Mouse (Mus musculus): ENCODE data around the gene Shcbp1l. TPM values are rescaled to one million over a fixed set of nuclear protein-coding genes. Genes with fewer than 3 reads are reported as not detected.

The Shcbp1l gene
- polyA plus RNA-seq, 1 experiment = 0.13 TPM

- 15% methylated on average over 12 of the region's 12 CpGs for WGBS
- Histone ChIP-seq H3K4me3 (replicated peaks; ENCODE audit: extremely low read depth, low read depth, low read length) (no peak overlapping the region), H3K4me1 (ENCODE audit: control insufficient read depth, insufficient read depth, low read length) (no peaks in the 10 kb centered on the region; the same call in 1 of the 2 replicates)
- no peak for DNase-seq
- TF ChIP-seq POLR2A (IDR thresholded peaks at IDR 0.05; ENCODE audit: borderline replicate concordance, extremely low read depth, low read depth, low read length) (no peak), CTCF (IDR thresholded peaks at IDR 0.05; ENCODE audit: insufficient read depth, low read length) (no peak)
Observed at GRCm38 (mm10) chr1:153424271-153424670, 691 bp upstream of the Shcbp1l start.

- WGBS = 69% methylated on average over 7 of the region's 7 CpGs
- DNase-seq = no peak
Observed at GRCm38 (mm10) chr1:153431158-153431557, 6.2 kb downstream of the Shcbp1l start.

GRCm38 (mm10) chr1:153431701-153432100, 6.7 kb downstream of the Shcbp1l start:
- no peak for DNase-seq
- WGBS = 59% methylated on average over 10 of the region's 10 CpGs

More at GRCm38 (mm10) chr1:153431158-153431557, 6.2 kb downstream of the Shcbp1l start:
- no peak for TF ChIP-seq CTCF (IDR thresholded peaks at IDR 0.05; ENCODE audit: insufficient read depth, low read length)
- no peak for TF ChIP-seq POLR2A (IDR thresholded peaks at IDR 0.05; ENCODE audit: borderline replicate concordance, extremely low read depth, low read depth, low read length)
- H3K4me3 ChIP-seq (replicated peaks; ENCODE audit: extremely low read depth, low read depth, low read length) = no peak overlapping the region
- H3K4me1 ChIP-seq (ENCODE audit: control insufficient read depth, insufficient read depth, low read length) = no peaks in the 10 kb centered on the region

GRCm38 (mm10) chr1:153432329-153432728, 7.4 kb downstream of the Shcbp1l start:
- Histone ChIP-seq H3K4me1 (ENCODE audit: control insufficient read depth, insufficient read depth, low read length) (no peaks in the 10 kb centered on the region), H3K4me3 (replicated peaks; ENCODE audit: extremely low read depth, low read depth, low read length) (no peak overlapping the region)
- 96% methylated on average over 2 of the region's 2 CpGs for WGBS
- DNase-seq = no peak
- TF ChIP-seq POLR2A (IDR thresholded peaks at IDR 0.05; ENCODE audit: borderline replicate concordance, extremely low read depth, low read depth, low read length) (no peak), CTCF (IDR thresholded peaks at IDR 0.05; ENCODE audit: insufficient read depth, low read length) (no peak)

More at GRCm38 (mm10) chr1:153431701-153432100, 6.7 kb downstream of the Shcbp1l start:
- Histone ChIP-seq H3K4me1 (ENCODE audit: control insufficient read depth, insufficient read depth, low read length) (no peaks in the 10 kb centered on the region), H3K4me3 (replicated peaks; ENCODE audit: extremely low read depth, low read depth, low read length) (no peak overlapping the region)
- TF ChIP-seq POLR2A (IDR thresholded peaks at IDR 0.05; ENCODE audit: borderline replicate concordance, extremely low read depth, low read depth, low read length) (no peak), CTCF (IDR thresholded peaks at IDR 0.05; ENCODE audit: insufficient read depth, low read length) (no peak)

- no peak for DNase-seq
- TF ChIP-seq CTCF (IDR thresholded peaks at IDR 0.05; ENCODE audit: insufficient read depth, low read length) (no peak), POLR2A (IDR thresholded peaks at IDR 0.05; ENCODE audit: borderline replicate concordance, extremely low read depth, low read depth, low read length) (no peak)
- Histone ChIP-seq H3K4me3 (replicated peaks; ENCODE audit: extremely low read depth, low read depth, low read length) (no peak overlapping the region), H3K4me1 (ENCODE audit: control insufficient read depth, insufficient read depth, low read length) (no peaks in the 10 kb centered on the region)
- WGBS = 77% methylated on average over 5 of the region's 5 CpGs
Observed at GRCm38 (mm10) chr1:153433851-153434589, 9.1 kb downstream of the Shcbp1l start.

- no peak for TF ChIP-seq CTCF (IDR thresholded peaks at IDR 0.05; ENCODE audit: insufficient read depth, low read length)
- TF ChIP-seq POLR2A (IDR thresholded peaks at IDR 0.05; ENCODE audit: borderline replicate concordance, extremely low read depth, low read depth, low read length) = no peak
- WGBS = 88% methylated on average over 11 of the region's 11 CpGs
- Histone ChIP-seq H3K4me1 (ENCODE audit: control insufficient read depth, insufficient read depth, low read length) (no peaks in the 10 kb centered on the region), H3K4me3 (replicated peaks; ENCODE audit: extremely low read depth, low read depth, low read length) (no peak overlapping the region)
- no peak for DNase-seq
Observed at GRCm38 (mm10) chr1:153437536-153437935, 12.6 kb downstream of the Shcbp1l start.

GRCm38 (mm10) chr1:153440752-153441151, 15.8 kb downstream of the Shcbp1l start:
- H3K4me3 ChIP-seq (replicated peaks; ENCODE audit: extremely low read depth, low read depth, low read length) = no peak overlapping the region
- WGBS = 90% methylated on average over 4 of the region's 4 CpGs
- TF ChIP-seq POLR2A (IDR thresholded peaks at IDR 0.05; ENCODE audit: borderline replicate concordance, extremely low read depth, low read depth, low read length) (no peak), CTCF (IDR thresholded peaks at IDR 0.05; ENCODE audit: insufficient read depth, low read length) (no peak)
- DNase-seq = no peak
- H3K4me1 ChIP-seq (ENCODE audit: control insufficient read depth, insufficient read depth, low read length) = no peaks in the 10 kb centered on the region

- Histone ChIP-seq H3K4me3 (replicated peaks; ENCODE audit: extremely low read depth, low read depth, low read length) (no peak overlapping the region), H3K4me1 (ENCODE audit: control insufficient read depth, insufficient read depth, low read length) (no peaks in the 10 kb centered on the region)
- 85% methylated on average over 3 of the region's 3 CpGs for whole genome bisulfite sequencing
- DNase-seq = no peak
- TF ChIP-seq POLR2A (IDR thresholded peaks at IDR 0.05; ENCODE audit: borderline replicate concordance, extremely low read depth, low read depth, low read length) = no peak
- TF ChIP-seq CTCF (IDR thresholded peaks at IDR 0.05; ENCODE audit: insufficient read depth, low read length) = no peak
Observed at GRCm38 (mm10) chr1:153441656-153442055, 16.7 kb downstream of the Shcbp1l start.

- Histone ChIP-seq H3K4me1 (ENCODE audit: control insufficient read depth, insufficient read depth, low read length) (no peaks in the 10 kb centered on the region), H3K4me3 (replicated peaks; ENCODE audit: extremely low read depth, low read depth, low read length) (no peak overlapping the region)
- WGBS = 90% methylated on average over 1 of the region's 1 CpGs
- no peak for DNase-seq
- TF ChIP-seq CTCF (IDR thresholded peaks at IDR 0.05; ENCODE audit: insufficient read depth, low read length) (no peak), POLR2A (IDR thresholded peaks at IDR 0.05; ENCODE audit: borderline replicate concordance, extremely low read depth, low read depth, low read length) (no peak)
Observed at GRCm38 (mm10) chr1:153443019-153443418, 18.1 kb downstream of the Shcbp1l start.

- 77% methylated on average over 4 of the region's 4 CpGs for WGBS
- DNase-seq = no peak
- TF ChIP-seq CTCF (IDR thresholded peaks at IDR 0.05; ENCODE audit: insufficient read depth, low read length) = no peak
- TF ChIP-seq POLR2A (IDR thresholded peaks at IDR 0.05; ENCODE audit: borderline replicate concordance, extremely low read depth, low read depth, low read length) = no peak
- Histone ChIP-seq H3K4me1 (ENCODE audit: control insufficient read depth, insufficient read depth, low read length) (no peaks in the 10 kb centered on the region), H3K4me3 (replicated peaks; ENCODE audit: extremely low read depth, low read depth, low read length) (no peak overlapping the region)
Observed at GRCm38 (mm10) chr1:153443632-153444031, 18.7 kb downstream of the Shcbp1l start.

Measured in lung, adult 2 months (tissue).